Mouse (Mus musculus): Measurements from ENCODE around the gene B4galt2. TPM values are rescaled to one million over a fixed set of nuclear protein-coding genes. Genes with fewer than 3 reads are reported as not detected.
A peak's percentile ranks its signal among the peaks of the same experiment; 100 is the strongest.

The B4galt2 gene
- polyA plus RNA-seq, 1 experiment from 2014 or later, result 30.3 TPM

DNA sequence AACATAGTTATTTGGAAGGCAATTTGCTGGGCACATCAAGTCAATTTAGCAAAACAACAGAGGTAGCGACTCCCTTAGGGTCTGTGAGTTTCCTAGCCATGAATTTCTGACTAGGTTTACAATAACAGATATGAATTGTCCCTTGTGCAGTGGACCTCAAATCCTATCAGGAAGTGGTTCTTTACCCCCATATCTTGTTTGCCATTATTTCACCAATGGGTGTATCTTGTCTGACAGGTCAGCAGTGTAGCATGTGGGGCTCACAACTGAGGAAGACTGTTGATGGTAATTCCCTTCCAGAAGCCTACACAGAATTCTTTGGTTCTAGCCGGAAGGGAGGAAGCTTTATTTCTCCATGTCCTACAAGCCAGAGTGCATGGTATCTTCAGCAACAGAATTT lies 38.1 kb upstream of the B4galt2 start:
- Histone ChIP-seq H3K4me3 (ENCODE audit: low read depth, low read length) (no peak overlapping the region), H3K9me3 (ENCODE audit: control insufficient read depth, low read depth, low read length) (no peaks in the 10 kb centered on the region), H3K27me3 (ENCODE audit: control insufficient read depth, insufficient read depth, low read length) (0 out of 2 replicates have a peak, but pooled peaks cover 3% of the 10 kb centered on the region), H3K4me2 (replicated peaks; ENCODE audit: low read depth, low read length) (no peak overlapping the region), H3K9ac (replicated peaks; ENCODE audit: low read depth, low read length) (no peak overlapping the region), H3K4me1 (ENCODE audit: control insufficient read depth, insufficient read depth, low read length) (no peaks in the 10 kb centered on the region), H3K36me3 (ENCODE audit: control insufficient read depth, insufficient read depth, low read length) (no peaks in the 10 kb centered on the region), H3K27ac (ENCODE audit: low read length) (no peak overlapping the region)
- 92% methylated on average over 2 of the region's 2 CpGs for WGBS
- ATAC-seq (ENCODE audit: insufficient number of reproducible peaks, insufficient read depth, low FRiP score, low read depth), result no peak

DNA sequence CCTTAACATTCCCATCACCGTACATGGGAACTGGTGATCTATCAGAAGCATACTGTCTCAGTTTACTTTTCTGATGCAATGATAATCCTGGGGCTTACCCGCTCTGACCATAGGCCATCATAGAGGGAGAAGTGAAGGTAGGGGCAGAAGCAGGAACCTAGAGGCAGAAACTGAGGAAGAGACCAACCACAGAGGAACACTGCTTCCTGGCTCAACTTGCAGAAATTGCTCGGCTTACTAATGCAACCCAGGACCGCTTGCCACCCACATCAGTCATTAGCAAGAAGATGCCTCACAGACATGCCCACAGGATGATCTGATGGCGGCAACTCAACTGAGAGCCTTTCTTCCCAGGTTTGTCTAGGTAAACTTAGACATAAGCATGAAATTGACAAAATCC lies 35.5 kb upstream of the B4galt2 start:
- Histone ChIP-seq H3K9me3 (ENCODE audit: control insufficient read depth, low read depth, low read length) (no peaks in the 10 kb centered on the region), H3K9ac (replicated peaks; ENCODE audit: low read depth, low read length) (no peak overlapping the region), H3K4me1 (ENCODE audit: control insufficient read depth, insufficient read depth, low read length) (peaks cover 6% of the 10 kb centered on the region; the same call in 1 of the 2 replicates), H3K36me3 (ENCODE audit: control insufficient read depth, insufficient read depth, low read length) (no peaks in the 10 kb centered on the region), H3K27me3 (ENCODE audit: control insufficient read depth, insufficient read depth, low read length) (no peaks in the 10 kb centered on the region), H3K27ac (ENCODE audit: low read length) (peak overlapping the region; percentile 66; the same call in 1 of the 2 replicates), H3K4me2 (replicated peaks; ENCODE audit: low read depth, low read length) (no peak overlapping the region), H3K4me3 (ENCODE audit: low read depth, low read length) (no peak overlapping the region)
- no peak for ATAC-seq (ENCODE audit: insufficient number of reproducible peaks, insufficient read depth, low FRiP score, low read depth)
- 68% methylated on average over 5 of the region's 5 CpGs for WGBS

GRCm38 (mm10) chr4:117918261-117918660 lies 35.0 kb upstream of the B4galt2 start:
- H3K4me2 ChIP-seq (replicated peaks; ENCODE audit: low read depth, low read length), result no peak overlapping the region
- no peaks in the 10 kb centered on the region for H3K27me3 ChIP-seq (ENCODE audit: control insufficient read depth, insufficient read depth, low read length)
- no peak overlapping the region for H3K9ac ChIP-seq (replicated peaks; ENCODE audit: low read depth, low read length)
- H3K27ac ChIP-seq (ENCODE audit: low read length), result peak overlapping the region; percentile 66; the same call in 1 of the 2 replicates
- no peak overlapping the region for H3K4me3 ChIP-seq (ENCODE audit: low read depth, low read length)
- 41% methylated on average over 3 of the region's 3 CpGs for WGBS
- peaks cover 11% of the 10 kb centered on the region for H3K4me1 ChIP-seq (ENCODE audit: control insufficient read depth, insufficient read depth, low read length)
- no peaks in the 10 kb centered on the region for H3K36me3 ChIP-seq (ENCODE audit: control insufficient read depth, insufficient read depth, low read length)
- no peaks in the 10 kb centered on the region for H3K9me3 ChIP-seq (ENCODE audit: control insufficient read depth, low read depth, low read length)
- ATAC-seq (ENCODE audit: insufficient number of reproducible peaks, insufficient read depth, low FRiP score, low read depth), result no peak; the same call in 1 of the 2 replicates

- no peaks in the 10 kb centered on the region for H3K9me3 ChIP-seq (ENCODE audit: control insufficient read depth, low read depth, low read length)
- ATAC-seq (ENCODE audit: insufficient number of reproducible peaks, insufficient read depth, low FRiP score, low read depth), result no peak
- H3K4me3 ChIP-seq (ENCODE audit: low read depth, low read length), result no peak overlapping the region
- no peaks in the 10 kb centered on the region for H3K36me3 ChIP-seq (ENCODE audit: control insufficient read depth, insufficient read depth, low read length)
- H3K27me3 ChIP-seq (ENCODE audit: control insufficient read depth, insufficient read depth, low read length), result no peaks in the 10 kb centered on the region
- no peak overlapping the region for H3K9ac ChIP-seq (replicated peaks; ENCODE audit: low read depth, low read length)
- 87% methylated on average over 4 of the region's 4 CpGs for WGBS
- H3K4me1 ChIP-seq (ENCODE audit: control insufficient read depth, insufficient read depth, low read length), result peaks cover 15% of the 10 kb centered on the region
- H3K27ac ChIP-seq (ENCODE audit: low read length), result peak overlapping the region; percentile 66; the same call in 1 of the 2 replicates
- no peak overlapping the region for H3K4me2 ChIP-seq (replicated peaks; ENCODE audit: low read depth, low read length)
These were observed 34.6 kb upstream of the B4galt2 start for GRCm38 (mm10) chr4:117917847-117918246.

DNA sequence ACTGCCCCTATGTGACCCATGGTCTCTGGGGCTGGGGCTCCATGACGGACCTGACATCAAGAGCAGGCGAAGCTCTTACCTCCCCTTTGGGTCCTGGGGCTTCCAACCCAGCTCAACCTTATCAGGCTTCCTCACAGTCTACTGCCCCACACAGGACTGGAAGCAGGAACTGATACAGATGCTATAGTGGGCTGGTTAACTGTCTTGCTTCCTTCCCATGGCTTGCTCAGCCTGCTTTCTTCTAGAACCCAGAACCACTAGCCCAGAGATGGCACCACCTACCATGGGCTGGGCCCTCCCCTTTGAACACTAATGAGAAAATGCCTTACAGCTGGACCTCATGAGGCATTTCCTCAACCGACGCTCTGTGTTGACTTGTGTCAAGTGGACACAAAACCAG lies 34.1 kb upstream of the B4galt2 start:
- no peaks in the 10 kb centered on the region for H3K36me3 ChIP-seq (ENCODE audit: control insufficient read depth, insufficient read depth, low read length)
- WGBS, result 91% methylated on average over 4 of the region's 4 CpGs
- no peak overlapping the region for H3K27ac ChIP-seq (ENCODE audit: low read length)
- no peak overlapping the region for H3K4me2 ChIP-seq (replicated peaks; ENCODE audit: low read depth, low read length)
- no peak overlapping the region for H3K4me3 ChIP-seq (ENCODE audit: low read depth, low read length)
- peaks cover 15% of the 10 kb centered on the region for H3K4me1 ChIP-seq (ENCODE audit: control insufficient read depth, insufficient read depth, low read length)
- no peaks in the 10 kb centered on the region for H3K9me3 ChIP-seq (ENCODE audit: control insufficient read depth, low read depth, low read length)
- H3K27me3 ChIP-seq (ENCODE audit: control insufficient read depth, insufficient read depth, low read length), result no peaks in the 10 kb centered on the region
- ATAC-seq (ENCODE audit: insufficient number of reproducible peaks, insufficient read depth, low FRiP score, low read depth), result no peak
- no peak overlapping the region for H3K9ac ChIP-seq (replicated peaks; ENCODE audit: low read depth, low read length)

DNA sequence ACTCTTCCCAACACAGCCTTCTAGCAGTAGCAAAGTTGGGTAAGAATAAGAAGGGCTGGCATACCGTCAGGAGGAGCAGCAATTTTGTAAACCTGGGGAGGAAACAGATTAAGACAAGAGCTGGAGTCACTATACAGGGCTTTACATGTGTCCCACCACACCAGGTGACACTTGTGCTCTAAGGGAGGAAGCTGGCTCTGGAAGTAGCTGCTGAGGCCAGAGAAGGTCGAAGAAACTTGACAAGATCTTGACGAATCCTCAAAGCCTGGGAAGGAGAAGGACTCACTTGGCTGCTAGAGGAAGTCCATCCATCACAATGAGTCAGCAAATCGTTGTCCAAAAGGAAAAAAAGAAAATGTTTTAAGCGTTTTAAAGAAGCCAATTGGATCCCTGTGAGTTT lies 33.1 kb upstream of the B4galt2 start:
- H3K9me3 ChIP-seq (ENCODE audit: control insufficient read depth, low read depth, low read length), result no peaks in the 10 kb centered on the region
- peak overlapping the region; percentile 96 for H3K4me2 ChIP-seq (replicated peaks; ENCODE audit: low read depth, low read length)
- WGBS, result 56% methylated on average over 5 of the region's 5 CpGs
- no peak overlapping the region for H3K27ac ChIP-seq (ENCODE audit: low read length)
- H3K36me3 ChIP-seq (ENCODE audit: control insufficient read depth, insufficient read depth, low read length), result peaks cover 10% of the 10 kb centered on the region; the same call in 1 of the 2 replicates
- no peak for ATAC-seq (ENCODE audit: insufficient number of reproducible peaks, insufficient read depth, low FRiP score, low read depth)
- H3K4me1 ChIP-seq (ENCODE audit: control insufficient read depth, insufficient read depth, low read length), result peaks cover 15% of the 10 kb centered on the region
- H3K4me3 ChIP-seq (ENCODE audit: low read depth, low read length), result no peak overlapping the region
- no peaks in the 10 kb centered on the region for H3K27me3 ChIP-seq (ENCODE audit: control insufficient read depth, insufficient read depth, low read length)
- no peak overlapping the region for H3K9ac ChIP-seq (replicated peaks; ENCODE audit: low read depth, low read length)

DNA sequence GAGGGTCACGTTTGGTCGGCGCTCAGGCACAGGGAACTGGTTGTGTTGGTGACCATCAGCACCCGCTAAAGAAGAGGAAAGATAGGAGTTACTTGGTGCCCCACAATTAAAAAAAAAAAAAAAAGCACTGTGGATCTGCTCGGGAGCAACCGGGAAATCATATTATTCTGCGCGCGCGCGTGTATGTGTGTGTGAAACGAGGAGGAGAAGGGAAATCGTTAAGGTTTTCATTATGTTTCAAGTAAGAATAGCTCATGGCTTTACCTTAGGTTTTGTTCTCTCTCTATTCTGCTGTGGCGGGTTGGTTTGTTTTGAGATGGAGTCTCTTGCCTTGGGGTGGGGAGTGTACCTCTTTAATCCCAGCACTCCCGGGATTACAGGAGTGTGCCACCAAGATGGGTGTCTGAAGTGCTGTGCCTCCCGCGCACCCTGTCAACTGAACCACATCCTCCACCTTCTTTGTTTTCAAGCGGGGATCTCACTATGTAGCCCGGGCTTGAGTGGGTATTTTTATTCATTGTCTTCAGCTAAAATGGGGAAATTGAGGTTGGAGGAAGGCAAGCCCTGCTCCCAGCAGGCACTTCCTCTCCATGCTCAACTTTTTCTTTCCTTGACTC lies 32.3 kb upstream of the B4galt2 start:
- H3K4me1 ChIP-seq (ENCODE audit: control insufficient read depth, insufficient read depth, low read length), result peaks cover 15% of the 10 kb centered on the region
- no peak for ATAC-seq (ENCODE audit: insufficient number of reproducible peaks, insufficient read depth, low FRiP score, low read depth)
- H3K27me3 ChIP-seq (ENCODE audit: control insufficient read depth, insufficient read depth, low read length), result no peaks in the 10 kb centered on the region
- H3K36me3 ChIP-seq (ENCODE audit: control insufficient read depth, insufficient read depth, low read length), result peaks cover 16% of the 10 kb centered on the region; the same call in 1 of the 2 replicates
- peak overlapping the region; percentile 76 for H3K4me3 ChIP-seq (ENCODE audit: low read depth, low read length)
- H3K9me3 ChIP-seq (ENCODE audit: control insufficient read depth, low read depth, low read length), result no peaks in the 10 kb centered on the region
- no peak overlapping the region; the same call in none of the 2 replicates for H3K9ac ChIP-seq (replicated peaks; ENCODE audit: low read depth, low read length)
- peak overlapping the region; percentile 96 for H3K4me2 ChIP-seq (replicated peaks; ENCODE audit: low read depth, low read length)
- WGBS, result 3% methylated on average over 19 of the region's 19 CpGs
- H3K27ac ChIP-seq (ENCODE audit: low read length), result 0 out of 2 replicates have a peak overlapping the region, but pooled peaks have one; percentile 83

DNA sequence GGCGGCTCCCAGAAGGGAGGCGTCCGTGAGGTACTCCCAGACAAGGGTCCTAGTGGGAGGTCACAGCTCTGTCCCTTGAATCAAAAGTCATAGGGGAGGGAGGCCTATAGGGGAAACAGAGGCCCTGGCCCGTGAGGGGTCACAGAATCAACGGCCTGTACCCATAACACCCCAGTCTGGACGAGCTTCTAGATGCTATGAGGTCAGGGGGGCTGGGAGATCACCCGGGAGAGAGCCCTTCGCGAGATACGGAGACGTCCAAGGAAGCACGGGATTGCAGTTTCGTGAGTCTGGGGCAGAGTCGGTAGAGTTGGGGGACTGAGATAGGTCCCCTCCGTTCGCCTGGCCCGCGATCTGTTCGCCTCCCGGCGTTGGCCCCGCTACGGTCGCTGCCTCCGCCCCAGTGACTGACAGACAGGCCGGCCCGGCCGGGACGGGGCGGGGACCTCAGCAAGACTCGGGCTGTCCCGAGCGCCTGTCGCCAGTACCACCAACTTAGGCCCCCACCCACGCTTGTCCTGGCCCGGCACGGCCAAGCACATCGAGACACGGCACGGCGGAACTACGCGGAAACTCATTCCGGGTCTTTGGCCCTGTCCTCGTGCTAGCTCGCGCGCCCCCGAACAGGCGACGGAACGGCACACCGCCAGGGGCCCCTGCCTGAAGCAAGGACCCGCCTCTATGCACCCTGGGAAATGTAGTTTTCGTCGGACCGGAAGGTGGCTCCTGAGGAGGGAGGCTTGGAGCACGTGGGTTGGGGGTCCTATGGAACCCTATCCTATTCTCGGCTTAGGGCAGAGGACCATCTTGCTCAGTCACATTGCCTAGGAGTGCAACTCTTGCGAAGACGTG lies 31.5 kb upstream of the B4galt2 start, which contains the start of gene Ipo13:
Gene Ipo13, minus strand, starts transcription at position 409 of the 852 bp plus-strand sequence.
- H3K27ac ChIP-seq (ENCODE audit: low read length), result peak within 1 kb of the TSS; percentile 83
- no peaks in the 10 kb centered on the region for H3K9me3 ChIP-seq (ENCODE audit: control insufficient read depth, low read depth, low read length)
- H3K4me2 ChIP-seq (replicated peaks; ENCODE audit: low read depth, low read length), result peak within 1 kb of the TSS; percentile 96
- peak; percentile 90 for ATAC-seq (ENCODE audit: insufficient number of reproducible peaks, insufficient read depth, low FRiP score, low read depth)
- H3K4me1 ChIP-seq (ENCODE audit: control insufficient read depth, insufficient read depth, low read length), result peaks cover 15% of the 10 kb centered on the region
- H3K4me3 ChIP-seq (ENCODE audit: low read depth, low read length), result peak within 1 kb of the TSS; percentile 76
- H3K36me3 ChIP-seq (ENCODE audit: control insufficient read depth, insufficient read depth, low read length), result peaks cover 18% of the 10 kb centered on the region; the same call in 1 of the 2 replicates
- H3K27me3 ChIP-seq (ENCODE audit: control insufficient read depth, insufficient read depth, low read length), result no peaks in the 10 kb centered on the region
- WGBS, result under 1% methylated on average over 61 of the region's 61 CpGs
- peak within 1 kb of the TSS; percentile 72 for H3K9ac ChIP-seq (replicated peaks; ENCODE audit: low read depth, low read length)

Data from stomach, embryonic 14.5 days (tissue).